Comparison of ENCODE assay signal across 8 mouse cellular contexts in the genomic region with DNA sequence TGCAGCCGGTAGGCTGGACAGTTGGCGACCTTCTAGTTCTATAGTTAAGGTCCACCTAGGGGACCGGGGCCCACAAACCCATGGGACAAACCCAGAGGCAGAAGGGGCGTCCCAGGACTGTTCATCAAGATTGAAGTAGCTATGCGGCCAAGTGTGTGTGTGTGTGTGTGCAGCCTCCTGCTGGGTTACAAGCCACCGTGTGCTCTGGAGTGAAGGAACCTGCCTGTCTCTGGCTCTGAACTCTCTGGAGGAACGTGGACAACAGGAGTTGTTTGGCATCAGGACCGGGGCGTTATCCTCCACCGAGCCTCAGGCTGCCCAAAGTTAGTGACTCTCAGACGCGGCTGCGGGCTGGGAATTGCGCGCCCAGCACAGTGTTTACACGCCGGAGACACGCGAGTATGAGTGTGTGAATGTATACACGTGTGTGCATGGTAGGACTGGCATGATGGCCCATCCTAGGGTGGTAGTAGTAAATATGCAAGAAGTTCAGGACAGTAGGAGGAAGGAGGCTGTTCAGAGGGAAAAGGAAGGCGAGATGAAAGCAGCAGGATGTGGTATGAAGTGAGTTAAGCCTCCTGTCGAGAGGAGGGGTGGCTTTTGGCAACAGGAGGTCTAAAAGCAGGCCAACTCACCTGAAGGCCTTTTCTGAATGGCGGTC. TPM values are rescaled to one million over a fixed set of nuclear protein-coding genes. Genes with fewer than 3 reads are reported as not detected.
DNase-seq lines count a peak whose midpoint lies in the region; ATAC-seq and TF ChIP-seq lines count a peak whose summit lies in the region.

No protein-coding gene starts in this region.

- peak overlapping the region; percentile 59 for H3K4me2 ChIP-seq in forebrain, embryonic 13.5 days
- peak overlapping the region; percentile 36 for H3K4me2 ChIP-seq in liver, embryonic 14.5 days (ENCODE audit: low read depth)
- peak overlapping the region; percentile 75 for H3K4me2 ChIP-seq in stomach, postnatal 0 days (replicated peaks; ENCODE audit: low read depth)

- no peaks in the 10 kb centered on the region for H3K27me3 ChIP-seq in spleen, adult 2 months (ENCODE audit: control insufficient read depth, insufficient read depth, low read length)
- H3K27me3 ChIP-seq in forebrain, embryonic 13.5 days, result peaks cover 21% of the 10 kb centered on the region
- H3K27me3 ChIP-seq in liver, embryonic 14.5 days (ENCODE audit: control insufficient read depth, insufficient read depth, low read length), result peaks cover 3% of the 10 kb centered on the region
- H3K27me3 ChIP-seq in stomach, postnatal 0 days (ENCODE audit: control insufficient read depth, insufficient read depth, low read length), result no peaks in the 10 kb centered on the region

- no peak for TF ChIP-seq POLR2A in spleen, adult 2 months (IDR thresholded peaks at IDR 0.05; ENCODE audit: low read depth, low read length)

- no peak for TF ChIP-seq EP300 in liver, embryonic 14.5 days (IDR thresholded peaks at IDR 0.05; ENCODE audit: low read depth)
- no peak for TF ChIP-seq EP300 in stomach, postnatal 0 days (optimal IDR thresholded peaks at IDR 0.05)

- peak overlapping the region; percentile 97 for H3K27ac ChIP-seq in spleen, adult 2 months (ENCODE audit: insufficient read depth, low read length)
- H3K27ac ChIP-seq in forebrain, embryonic 13.5 days, result no peak overlapping the region
- no peak overlapping the region for H3K27ac ChIP-seq in liver, embryonic 14.5 days
- no peak overlapping the region for H3K27ac ChIP-seq in stomach, postnatal 0 days (replicated peaks)

- no peak for TF ChIP-seq CTCF in spleen, adult 2 months (IDR thresholded peaks at IDR 0.05; ENCODE audit: extremely low read depth, insufficient read depth, insufficient read length, insufficient replicate concordance)
- no peak for TF ChIP-seq CTCF in liver, embryonic 14.5 days (IDR thresholded peaks at IDR 0.05; ENCODE audit: low read depth)
- no peak for TF ChIP-seq CTCF in stomach, postnatal 0 days (IDR thresholded peaks at IDR 0.05; ENCODE audit: low read depth)

- WGBS in spleen, adult 2 months, result 7% methylated on average over 23 of the region's 23 CpGs
- WGBS in forebrain, embryonic 13.5 days, result 34% methylated on average over 23 of the region's 23 CpGs
- 14% methylated on average over 23 of the region's 23 CpGs for WGBS in liver, embryonic 14.5 days (ENCODE audit: insufficient replicate concordance)
- 25% methylated on average over 23 of the region's 23 CpGs for WGBS in stomach, postnatal 0 days

- peaks cover 22% of the 10 kb centered on the region for H3K4me1 ChIP-seq in spleen, adult 2 months (ENCODE audit: control insufficient read depth, insufficient read depth, insufficient read length)
- H3K4me1 ChIP-seq in forebrain, embryonic 13.5 days, result 0 out of 2 replicates have a peak, but pooled peaks cover 6% of the 10 kb centered on the region
- 0 out of 4 replicates have a peak, but pooled peaks cover 0 to 2% of the 10 kb centered on the region in 2 experiments for H3K4me1 ChIP-seq in liver, embryonic 14.5 days (replicated peaks; ENCODE audit: control insufficient read depth in 2 of 2, insufficient read depth in 2 of 2, low read length in 1 of 2)
- no peaks in the 10 kb centered on the region; the same call in 1 of the 2 replicates for H3K4me1 ChIP-seq in stomach, postnatal 0 days (replicated peaks; ENCODE audit: control insufficient read depth, insufficient read depth)

- H3K9me3 ChIP-seq in forebrain, embryonic 13.5 days (replicated peaks), result no peaks in the 10 kb centered on the region
- no peaks in the 10 kb centered on the region for H3K9me3 ChIP-seq in liver, embryonic 14.5 days (ENCODE audit: control insufficient read depth, low read length)
- no peaks in the 10 kb centered on the region for H3K9me3 ChIP-seq in stomach, postnatal 0 days (ENCODE audit: control insufficient read depth, low read length)

- peak; percentile 43; the same call in 1 of the 2 replicates for ATAC-seq in forebrain, embryonic 13.5 days
- ATAC-seq in liver, embryonic 14.5 days (ENCODE audit: insufficient read depth), result no peak
- peak; percentile 38; the same call in 1 of the 2 replicates for ATAC-seq in stomach, postnatal 0 days (ENCODE audit: low FRiP score, low TSS enrichment)

- peak in 1 of 2 experiments; percentile 16 for DNase-seq in spleen, adult 2 months (ENCODE audit: low read depth in 1 of 2, low spot score in 2 of 2)
- no peak for DNase-seq in spleen, adult 12 weeks (ENCODE audit: low spot score)
- DNase-seq in liver, embryonic 14.5 days (ENCODE audit: low read depth in 3 of 3, low spot score in 3 of 3), result no peak
- no peak for DNase-seq in stomach, postnatal 0 days (ENCODE audit: low spot score)
- no peak for DNase-seq in adrenal gland, postnatal 10 days
- DNase-seq in urinary bladder, postnatal 10 days (ENCODE audit: low spot score), result no peak
- no peak for DNase-seq in adrenal gland, adult 2 months

- peak overlapping the region; percentile 31; the same call in 1 of the 2 replicates for H3K9ac ChIP-seq in forebrain, embryonic 13.5 days
- H3K9ac ChIP-seq in liver, embryonic 14.5 days (replicated peaks), result no peak overlapping the region
- H3K9ac ChIP-seq in stomach, postnatal 0 days (ENCODE audit: low read length), result 0 out of 2 replicates have a peak overlapping the region, but pooled peaks have one; percentile 31

- H3K4me3 ChIP-seq in spleen, adult 2 months (ENCODE audit: extremely low read depth, insufficient read depth, insufficient read length), result peak overlapping the region; percentile 88
- H3K4me3 ChIP-seq in forebrain, embryonic 13.5 days, result peak overlapping the region; percentile 36
- peak overlapping the region; percentile 32 to 36 for H3K4me3 ChIP-seq in liver, embryonic 14.5 days (ENCODE audit: insufficient read depth in 1 of 2, low read depth in 2 of 2, low read length in 2 of 2)
- peak overlapping the region; percentile 41 for H3K4me3 ChIP-seq in stomach, postnatal 0 days (ENCODE audit: low read depth, low read length)

- H3K36me3 ChIP-seq in spleen, adult 2 months (ENCODE audit: control insufficient read depth, insufficient read depth, low read length), result no peaks in the 10 kb centered on the region
- H3K36me3 ChIP-seq in forebrain, embryonic 13.5 days (ENCODE audit: poor library complexity, severe bottlenecking), result no peaks in the 10 kb centered on the region
- H3K36me3 ChIP-seq in liver, embryonic 14.5 days (replicated peaks; ENCODE audit: control insufficient read depth, insufficient read depth, low read depth), result no peaks in the 10 kb centered on the region
- no peaks in the 10 kb centered on the region for H3K36me3 ChIP-seq in stomach, postnatal 0 days (ENCODE audit: control insufficient read depth, insufficient read depth, low read length)

RNA-seq across cellular contexts. Expression of a gene that starts 0.6 kb away (rescaled TPM):
- polyA plus RNA-seq in spleen, adult 2 months (2012; rRNA removed), result 34.7 and 37.3 TPM in 2 replicates
- 0.09 and 0.15 TPM in 2 replicates for polyA plus RNA-seq in forebrain, embryonic 13.5 days (2015; fragmentation: Nextera tagmentation; extraction: Ambion mirVana)
- 0.66 and 0.76 TPM in 2 replicates for polyA plus RNA-seq in liver, embryonic 14.5 days (2012; rRNA removed)
- 0.38 and 0.46 TPM in 2 replicates for polyA plus RNA-seq in liver, embryonic 14.5 days (2014; fragmentation: Nextera tagmentation; extraction: Ambion mirVana)
- polyA plus RNA-seq in stomach, postnatal 0 days (2015; fragmentation: Nextera tagmentation; extraction: Ambion mirVana), result 0.24 and 0.36 TPM in 2 replicates
- 1 to 10 TPM; 1.6 to 2.3 TPM for total RNA-seq in adrenal gland, postnatal 10 days (2021)
- 1 to 10 TPM; 1.4 to 3.2 TPM for total RNA-seq in adrenal gland, adult 2 months (2021)
- polyA plus RNA-seq in adrenal gland, adult 2 months (2012; rRNA removed), result 1.6 TPM in 2 replicates

RNA-seq across cellular contexts. Expression of a gene that starts 31.9 kb away (rescaled TPM):
- polyA plus RNA-seq in spleen, adult 2 months (2012; rRNA removed), result 3.8 and 5.5 TPM in 2 replicates
- 6.8 and 8.5 TPM in 2 replicates for polyA plus RNA-seq in forebrain, embryonic 13.5 days (2015; fragmentation: Nextera tagmentation; extraction: Ambion mirVana)
- polyA plus RNA-seq in liver, embryonic 14.5 days (2012; rRNA removed), result 0.15 and 0.23 TPM in 2 replicates
- 0.06 TPM in 1 of 2 replicates, not detected in the other for polyA plus RNA-seq in liver, embryonic 14.5 days (2014; fragmentation: Nextera tagmentation; extraction: Ambion mirVana)
- polyA plus RNA-seq in stomach, postnatal 0 days (2015; fragmentation: Nextera tagmentation; extraction: Ambion mirVana), result 7.4 and 8.5 TPM in 2 replicates
- 10 to 100 TPM; 11.0 TPM for total RNA-seq in adrenal gland, postnatal 10 days (2021)
- 10 to 100 TPM in 1 of 2 experiments, 1 to 10 TPM in 1; 9.9 to 16.1 TPM for total RNA-seq in adrenal gland, adult 2 months (2021)
- 16.0 and 19.9 TPM in 2 replicates for polyA plus RNA-seq in adrenal gland, adult 2 months (2012; rRNA removed)

Comparison
In these comparisons a context has a peak if more than half of its experiments do, and no peak if none do; other contexts are left out.
1. H3K4me3 ChIP-seq: peak in every context shown above with its lines; median percentile 88 in spleen, adult 2 months; 41 in stomach, postnatal 0 days; 36 in forebrain, embryonic 13.5 days; 34 in liver, embryonic 14.5 days.
2. RNA of a gene that starts 0.6 kb away (polyA plus RNA-seq): 34.7 to 37.3 TPM in spleen, adult 2 months; 1.6 TPM in adrenal gland, adult 2 months, 0.38 to 0.76 TPM in liver, embryonic 14.5 days, 0.24 to 0.36 TPM in stomach, postnatal 0 days and 0.09 to 0.15 TPM in forebrain, embryonic 13.5 days; every median in the first group is over 10 times any median in the second.
3. Peak in every context shown above with its lines, with median percentiles within 50 percentile points of each other: H3K4me2 ChIP-seq.